ENCODE assay signal across 9 mouse cellular contexts in the genomic region with DNA sequence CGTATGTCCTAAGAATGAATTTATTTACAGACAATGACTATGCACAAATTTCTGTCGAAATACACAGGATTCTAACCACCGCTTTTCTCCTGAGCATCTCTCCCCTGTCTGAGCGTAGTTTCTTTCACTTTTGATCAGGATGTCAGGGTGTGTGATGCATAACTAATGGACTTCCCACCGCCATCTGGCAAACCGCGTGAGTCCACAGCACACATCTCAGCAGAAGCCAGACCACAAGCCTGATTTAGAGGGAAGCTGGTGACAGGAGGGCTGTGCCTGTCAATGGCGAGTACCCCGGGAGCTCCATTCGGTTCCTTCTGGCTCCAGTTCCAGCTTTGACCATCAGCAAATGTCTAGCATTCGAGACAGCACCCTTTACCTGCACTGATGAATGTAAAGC. TPM values are rescaled to one million over a fixed set of nuclear protein-coding genes. Genes with fewer than 3 reads are reported as not detected.
DNase-seq lines count a peak whose midpoint lies in the region; ATAC-seq and TF ChIP-seq lines count a peak whose summit lies in the region.
"Had no signal": no experiment of that assay in that cellular context is flagged by ENCODE, and none has a peak within 500 bp of the region (broad histone marks: within the 10 kb centered on the region; RNA-seq: fewer than 3 reads in every experiment).

No protein-coding gene starts in this region.

- H3K27me3 ChIP-seq in heart, embryonic 15.5 days: no peaks in the 10 kb centered on the region
- H3K27me3 ChIP-seq in liver, postnatal 0 days (ENCODE audit: insufficient read depth, low read length): no peaks in the 10 kb centered on the region
- no peaks in the 10 kb centered on the region for H3K27me3 ChIP-seq in forebrain, embryonic 13.5 days

- H3K36me3 ChIP-seq in heart, embryonic 15.5 days: no peaks in the 10 kb centered on the region
- H3K36me3 ChIP-seq in liver, postnatal 0 days (replicated peaks; ENCODE audit: insufficient read depth, low read length): no peaks in the 10 kb centered on the region
- H3K36me3 ChIP-seq in forebrain, embryonic 13.5 days (ENCODE audit: poor library complexity, severe bottlenecking): no peaks in the 10 kb centered on the region

- TF ChIP-seq EP300 in liver, postnatal 0 days (IDR thresholded peaks at IDR 0.05; ENCODE audit: low read depth): no peak

- no peak overlapping the region for H3K4me3 ChIP-seq in heart, embryonic 15.5 days
- H3K4me3 ChIP-seq in liver, postnatal 0 days (ENCODE audit: low read depth, low read length): no peak overlapping the region
- H3K4me3 ChIP-seq in forebrain, embryonic 13.5 days: no peak overlapping the region

- peaks cover 5% of the 10 kb centered on the region; the same call in 1 of the 2 replicates for H3K4me1 ChIP-seq in heart, embryonic 15.5 days (replicated peaks)
- no peaks in the 10 kb centered on the region for H3K4me1 ChIP-seq in liver, postnatal 0 days (ENCODE audit: insufficient read depth)
- H3K4me1 ChIP-seq in forebrain, embryonic 13.5 days: no peaks in the 10 kb centered on the region

- 49% methylated on average over 11 of the region's 11 CpGs for WGBS in heart, embryonic 15.5 days
- WGBS in liver, postnatal 0 days (ENCODE audit: insufficient replicate concordance): 29% methylated on average over 11 of the region's 11 CpGs
- WGBS in forebrain, embryonic 13.5 days: 78% methylated on average over 11 of the region's 11 CpGs

- H3K9ac ChIP-seq in heart, embryonic 15.5 days: no peak overlapping the region
- no peak overlapping the region; the same call in 1 of the 2 replicates for H3K9ac ChIP-seq in liver, postnatal 0 days (replicated peaks)
- H3K9ac ChIP-seq in forebrain, embryonic 13.5 days: no peak overlapping the region

- ATAC-seq in heart, embryonic 15.5 days (replicated peaks; ENCODE audit: insufficient number of reproducible peaks, insufficient read depth, low FRiP score, low read depth): no peak
- ATAC-seq in cerebellum, adult (ENCODE audit: insufficient number of reproducible peaks, low FRiP score, low TSS enrichment): peak; percentile 96
- ATAC-seq in liver, postnatal 0 days: no peak
- no peak for ATAC-seq in forebrain, embryonic 13.5 days

- TF ChIP-seq CTCF in liver, postnatal 0 days (IDR thresholded peaks at IDR 0.05; ENCODE audit: low read depth): no peak

- peak overlapping the region; percentile 22; the same call in 1 of the 2 replicates for H3K4me2 ChIP-seq in heart, embryonic 15.5 days
- peak overlapping the region; percentile 35 for H3K4me2 ChIP-seq in liver, postnatal 0 days (ENCODE audit: low read depth, low read length)
- H3K4me2 ChIP-seq in forebrain, embryonic 13.5 days: no peak overlapping the region

- H3K27ac ChIP-seq in heart, embryonic 15.5 days: no peak overlapping the region
- H3K27ac ChIP-seq in liver, postnatal 0 days (ENCODE audit: low read depth): no peak overlapping the region
- no peak overlapping the region for H3K27ac ChIP-seq in forebrain, embryonic 13.5 days

- no peaks in the 10 kb centered on the region for H3K9me3 ChIP-seq in heart, embryonic 15.5 days (replicated peaks)
- no peaks in the 10 kb centered on the region for H3K9me3 ChIP-seq in liver, postnatal 0 days (ENCODE audit: low read length)
- H3K9me3 ChIP-seq in forebrain, embryonic 13.5 days (replicated peaks): no peaks in the 10 kb centered on the region

- DNase-seq in heart, adult 9 months (ENCODE audit: low spot score in 2 of 2): no peak
- peak; percentile 88 for DNase-seq in A20 (ENCODE audit: low read depth, low spot score)
- no peak for DNase-seq in liver, postnatal 0 days
- DNase-seq in testis, postnatal 14 days (ENCODE audit: low spot score): no peak
- DNase-seq in kidney, postnatal 25 days: no peak
- DNase-seq: kidney, adult 11 months had no signal

RNA-seq across cellular contexts. Expression of gene E2f3, which starts 17.3 kb away (rescaled TPM):
- 6.9 and 8.0 TPM in 2 replicates for polyA plus RNA-seq in heart, embryonic 15.5 days (2015; fragmentation: Nextera tagmentation; extraction: Ambion mirVana)
- polyA plus RNA-seq in liver, postnatal 0 days (2015; fragmentation: Nextera tagmentation; extraction: Ambion mirVana): 2.4 and 2.6 TPM in 2 replicates
- polyA plus RNA-seq in forebrain, embryonic 13.5 days (2015; fragmentation: Nextera tagmentation; extraction: Ambion mirVana): 11.5 and 12.4 TPM in 2 replicates
